Mouse (Mus musculus) neutrophil, adult 5-6 weeks (primary cell): ENCODE measurements around the gene Slc46a1. TPM values are rescaled to one million over a fixed set of nuclear protein-coding genes. Genes with fewer than 3 reads are reported as not detected.
A peak's percentile ranks its signal among the peaks of the same experiment; 100 is the strongest.

Experiments used
- ATAC-seq: fragments of 151-379, 151-347 bp; 2 replicates; pipeline ENCODE4 v1.8.0; 2017; ENCODE audit warnings: mild to moderate bottlenecking, moderate TSS enrichment; ENCODE audit not compliant: insufficient number of reproducible peaks, poor library complexity, low FRiP score, severe bottlenecking; ENCODE audit errors: extremely low read depth
- total RNA-seq: library from RNA; stranded (forward); fragments of 200-1000 nt; gene quantifications from 2 replicates; pipeline ENCODE4 v1.2.3, GENCODE M21; 2017

Gene Slc46a1
- total RNA-seq, 1 experiment from 2014 or later, result not detected

GRCm38 (mm10) chr11:78497544-78498522 lies 32.3 kb downstream of the Slc46a1 start, which contains the start of gene Sarm1:
Sarm1 (minus strand) TSS chr11:78497754.
- ATAC-seq, result peak; percentile 94

GRCm38 (mm10) chr11:78499004-78499403 lies 33.5 kb downstream of the Slc46a1 start, which contains the start of gene Vtn:
Vtn (plus strand) TSS chr11:78499091.
- ATAC-seq, result no peak

GRCm38 (mm10) chr11:78499543-78499942 lies 34.0 kb downstream of the Slc46a1 start:
- ATAC-seq, result no peak

GRCm38 (mm10) chr11:78500623-78501202 lies 35.2 kb downstream of the Slc46a1 start:
- ATAC-seq, result no peak

- ATAC-seq, result no peak
Observed at GRCm38 (mm10) chr11:78501529-78501928, 36.0 kb downstream of the Slc46a1 start.

GRCm38 (mm10) chr11:78502909-78503650 lies 37.6 kb downstream of the Slc46a1 start, which contains the start of gene Sebox:
Sebox (plus strand) TSS chr11:78503447.
- ATAC-seq, result no peak

DNA sequence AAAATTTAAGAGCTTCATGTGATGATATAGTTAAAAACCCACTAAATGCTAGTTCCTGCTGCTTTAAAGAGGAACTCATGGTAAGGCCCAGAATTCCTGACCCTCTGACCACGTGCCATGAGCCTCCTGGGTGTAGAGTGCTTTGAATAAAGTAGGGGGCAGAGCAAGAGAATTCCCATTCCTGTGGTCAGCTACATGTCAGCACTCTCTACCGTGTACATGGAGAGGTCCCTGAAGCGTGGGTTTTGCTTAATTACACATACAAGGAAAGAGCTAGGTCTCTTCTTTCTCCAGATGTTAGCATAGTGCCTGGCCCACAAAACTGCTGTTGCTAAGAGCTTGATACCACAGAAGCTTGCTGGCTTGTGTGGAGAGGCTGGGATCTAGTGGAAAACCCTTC lies 39.9 kb downstream of the Slc46a1 start:
- ATAC-seq, result no peak

GRCm38 (mm10) chr11:78509148-78509547 lies 43.7 kb downstream of the Slc46a1 start:
- no peak for ATAC-seq

DNA sequence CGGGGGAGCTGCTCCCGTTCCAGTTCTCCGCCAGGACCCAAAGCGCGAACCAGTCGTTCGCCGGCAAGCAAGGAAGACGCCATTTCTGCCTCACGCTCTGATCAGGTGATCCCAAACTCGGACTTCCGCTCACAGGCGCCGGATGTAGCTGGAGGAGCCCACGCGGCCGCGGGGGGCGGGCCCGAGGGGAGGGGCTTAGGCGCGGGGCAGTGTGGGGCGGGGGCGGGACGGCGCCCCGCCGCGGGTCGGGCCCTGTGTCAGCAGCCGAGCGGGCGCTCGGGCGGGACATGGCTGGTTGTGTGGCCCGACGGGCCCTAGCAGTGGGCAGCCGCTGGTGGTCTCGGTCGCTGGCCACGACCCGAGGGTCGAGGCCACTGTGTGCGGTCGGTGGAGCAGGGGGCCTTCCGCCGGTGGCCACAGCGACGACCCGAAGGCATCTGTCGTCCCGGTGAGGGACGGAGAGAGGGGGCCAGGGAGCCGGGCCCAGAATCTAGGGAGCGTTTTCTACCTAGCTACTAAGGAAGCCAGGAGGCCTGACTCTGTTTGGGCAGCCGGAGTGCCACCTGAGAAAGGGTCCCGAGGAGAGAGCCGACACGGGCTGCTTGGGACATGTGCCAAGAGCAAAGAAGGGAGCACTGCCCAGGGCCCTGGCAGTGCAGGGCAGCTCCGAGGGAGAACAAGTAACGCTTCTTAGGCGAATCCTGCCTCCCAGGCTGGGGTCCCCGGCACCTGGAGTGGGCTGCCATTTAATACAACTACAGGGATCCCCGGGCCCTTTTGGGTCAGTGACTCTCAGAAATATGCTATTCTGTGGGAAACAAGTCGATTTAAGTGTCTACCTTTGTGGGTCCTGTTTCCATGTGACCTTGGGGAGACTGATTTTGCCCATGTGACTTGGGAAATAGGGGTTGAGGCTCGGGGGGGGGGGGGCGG lies 46.8 kb downstream of the Slc46a1 start, which contains the start of the genes Tmem199 and Poldip2:
Tmem199 (minus strand) TSS at position 148 of the 933 bp plus-strand sequence.
Poldip2 (plus strand) TSS at position 169 of the 933 bp plus-strand sequence.
- ATAC-seq, result peak; percentile 91

- no peak for ATAC-seq
Observed at GRCm38 (mm10) chr11:78513106-78513790, 47.8 kb downstream of the Slc46a1 start.

- ATAC-seq, result no peak
Observed at GRCm38 (mm10) chr11:78515549-78516325, 50.2 kb downstream of the Slc46a1 start.

DNA sequence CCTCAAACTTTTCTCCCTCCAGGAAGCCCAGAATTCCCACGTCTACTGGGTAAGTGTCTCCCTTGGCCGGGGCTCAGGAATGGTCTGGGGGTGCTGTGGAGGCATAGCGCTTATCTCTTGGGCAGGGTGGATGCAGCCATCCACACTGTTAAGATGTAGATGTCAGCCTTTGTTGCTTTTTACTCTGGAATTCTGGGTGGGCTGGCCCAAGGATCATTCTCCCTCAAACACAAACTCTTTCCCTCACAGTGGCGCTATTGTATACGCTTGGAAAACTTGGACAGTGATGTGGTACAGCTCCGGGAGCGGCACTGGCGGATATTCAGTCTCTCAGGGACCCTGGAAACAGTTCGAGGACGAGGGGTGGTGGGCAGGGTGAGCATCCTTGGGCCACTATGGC lies 53.4 kb downstream of the Slc46a1 start:
- ATAC-seq, result no peak

Other genes starting within 250 kb of the Slc46a1 start
- 40.2 and 48.6 TPM in 2 replicates for gene Sdf2, start 220.0 kb upstream of the Slc46a1 start, total RNA-seq
- 53.5 and 61.2 TPM in 2 replicates for gene Supt6, start 219.7 kb upstream of the Slc46a1 start, total RNA-seq
- 97.4 and 102 TPM in 2 replicates for gene 2610507B11Rik, start 203.9 kb upstream of the Slc46a1 start, total RNA-seq
- 4.1 and 4.8 TPM in 2 replicates for gene BC030499, start 174.9 kb upstream of the Slc46a1 start, total RNA-seq
- 0.37 and 0.93 TPM in 2 replicates for gene Spag5, start 164.2 kb upstream of the Slc46a1 start, total RNA-seq
- 1.7 and 2.9 TPM in 2 replicates for gene Aldoc, start 142.7 kb upstream of the Slc46a1 start, total RNA-seq
- 17.2 and 21.1 TPM in 2 replicates for gene Pigs, start 137.3 kb upstream of the Slc46a1 start, total RNA-seq
- 62.9 and 76.7 TPM in 2 replicates for gene Unc119, start 122.2 kb upstream of the Slc46a1 start, total RNA-seq
- gene Foxn1, start 79.1 kb upstream of the Slc46a1 start, total RNA-seq, result not detected in 2 replicates
- 0.25 and 0.47 TPM in 2 replicates for gene Slc13a2, start 43.5 kb upstream of the Slc46a1 start, total RNA-seq
- 0.12 and 0.23 TPM in 2 replicates for gene Sarm1, start 32.1 kb downstream of the Slc46a1 start, total RNA-seq
- gene Vtn, start 33.4 kb downstream of the Slc46a1 start, total RNA-seq, result not detected in 2 replicates
- not detected in 2 replicates for gene Sebox, start 37.8 kb downstream of the Slc46a1 start, total RNA-seq
- gene Tmem199, start 46.5 kb downstream of the Slc46a1 start, total RNA-seq, result 25.4 and 34.9 TPM in 2 replicates
- gene Poldip2, start 46.5 kb downstream of the Slc46a1 start, total RNA-seq, result 34.9 and 35.7 TPM in 2 replicates
- 7.4 and 7.6 TPM in 2 replicates for gene Tnfaip1, start 70.6 kb downstream of the Slc46a1 start, total RNA-seq
- 75.6 and 87.8 TPM in 2 replicates for gene Ift20, start 70.7 kb downstream of the Slc46a1 start, total RNA-seq
- gene Tmem97, start 85.1 kb downstream of the Slc46a1 start, total RNA-seq, result 0.93 and 2.9 TPM in 2 replicates
- gene Nlk, start 231.7 kb downstream of the Slc46a1 start, total RNA-seq, result 41.5 and 46.1 TPM in 2 replicates